Mouse (Mus musculus): ENCODE measurements around the gene Tmc6.

- no peak for TF ChIP-seq CTCF (IDR thresholded peaks at IDR 0.05)
- no peak for TF ChIP-seq POLR2A (IDR thresholded peaks at IDR 0.05; ENCODE audit: insufficient read depth, low read depth, low read length)
- TF ChIP-seq EP300 (IDR thresholded peaks at IDR 0.05; ENCODE audit: insufficient read depth, low read depth, low read length), result no peak
Observed at GRCm38 (mm10) chr11:117806781-117807180, 24.8 kb upstream of the Tmc6 start.
